Mouse (Mus musculus): ENCODE data around the gene Tmub2. TPM values are rescaled to one million over a fixed set of nuclear protein-coding genes. Genes with fewer than 3 reads are reported as not detected.

The Tmub2 gene
- polyA plus RNA-seq, 1 experiment from 2014 or later, result 49.8 TPM

GRCm38 (mm10) chr11:102320686-102321005 is 35.9 kb downstream of the Tmub2 start:
- H3K9me3 ChIP-seq (ENCODE audit: control insufficient read depth, low read length), result no peaks in the 10 kb centered on the region
- 17% methylated on average over 10 of the region's 10 CpGs for WGBS
- H3K27ac ChIP-seq (replicated peaks; ENCODE audit: low read depth, low read length), result peak overlapping the region; percentile 98
- H3K27me3 ChIP-seq (replicated peaks; ENCODE audit: control insufficient read depth, insufficient read depth, low read length), result no peaks in the 10 kb centered on the region
- peak overlapping the region; percentile 86 for H3K4me3 ChIP-seq (ENCODE audit: low read depth, low read length)
- ATAC-seq (ENCODE audit: low read depth) (no peak), DNase-seq (ENCODE audit: low spot score) (peak; percentile 86)
- peak overlapping the region; percentile 100 for H3K9ac ChIP-seq (ENCODE audit: low read depth, low read length)
- peak overlapping the region; percentile 64 for H3K4me2 ChIP-seq (ENCODE audit: low read depth, low read length)
- peaks cover 7% of the 10 kb centered on the region for H3K4me1 ChIP-seq (ENCODE audit: control insufficient read depth, insufficient read depth, low read length)
- H3K36me3 ChIP-seq (ENCODE audit: control insufficient read depth, insufficient read depth, low read length), result peaks cover 3% of the 10 kb centered on the region; the same call in 1 of the 2 replicates

GRCm38 (mm10) chr11:102321931-102322330 is 37.2 kb downstream of the Tmub2 start:
- no peaks in the 10 kb centered on the region for H3K36me3 ChIP-seq (ENCODE audit: control insufficient read depth, insufficient read depth, low read length)
- ATAC-seq (ENCODE audit: low read depth) (no peak), DNase-seq (ENCODE audit: low spot score) (no peak)
- no peak overlapping the region for H3K4me2 ChIP-seq (ENCODE audit: low read depth, low read length)
- H3K9ac ChIP-seq (ENCODE audit: low read depth, low read length), result no peak overlapping the region
- no peaks in the 10 kb centered on the region for H3K27me3 ChIP-seq (replicated peaks; ENCODE audit: control insufficient read depth, insufficient read depth, low read length)
- H3K9me3 ChIP-seq (ENCODE audit: control insufficient read depth, low read length), result no peaks in the 10 kb centered on the region
- no peak overlapping the region for H3K27ac ChIP-seq (replicated peaks; ENCODE audit: low read depth, low read length)
- 0 out of 2 replicates have a peak, but pooled peaks cover 3% of the 10 kb centered on the region for H3K4me1 ChIP-seq (ENCODE audit: control insufficient read depth, insufficient read depth, low read length)
- 77% methylated on average over 6 of the region's 6 CpGs for WGBS
- no peak overlapping the region for H3K4me3 ChIP-seq (ENCODE audit: low read depth, low read length)

GRCm38 (mm10) chr11:102323516-102323915 is 38.8 kb downstream of the Tmub2 start:
- ATAC-seq (ENCODE audit: low read depth), result no peak
- Histone ChIP-seq H3K27me3 (replicated peaks; ENCODE audit: control insufficient read depth, insufficient read depth, low read length) (no peaks in the 10 kb centered on the region), H3K4me2 (ENCODE audit: low read depth, low read length) (no peak overlapping the region), H3K4me1 (ENCODE audit: control insufficient read depth, insufficient read depth, low read length) (0 out of 2 replicates have a peak, but pooled peaks cover 3% of the 10 kb centered on the region), H3K9me3 (ENCODE audit: control insufficient read depth, low read length) (no peaks in the 10 kb centered on the region), H3K4me3 (ENCODE audit: low read depth, low read length) (no peak overlapping the region), H3K36me3 (ENCODE audit: control insufficient read depth, insufficient read depth, low read length) (no peaks in the 10 kb centered on the region), H3K9ac (ENCODE audit: low read depth, low read length) (no peak overlapping the region), H3K27ac (replicated peaks; ENCODE audit: low read depth, low read length) (no peak overlapping the region)
- WGBS, result 79% methylated on average over 1 of the region's 1 CpGs
- DNase-seq (ENCODE audit: low spot score), result no peak

- WGBS, result 59% methylated on average over 5 of the region's 5 CpGs
- H3K4me3 ChIP-seq (ENCODE audit: low read depth, low read length), result no peak overlapping the region
- H3K4me1 ChIP-seq (ENCODE audit: control insufficient read depth, insufficient read depth, low read length), result no peaks in the 10 kb centered on the region
- no peak overlapping the region for H3K27ac ChIP-seq (replicated peaks; ENCODE audit: low read depth, low read length)
- DNase-seq (ENCODE audit: low spot score) (no peak), ATAC-seq (ENCODE audit: low read depth) (no peak)
- H3K36me3 ChIP-seq (ENCODE audit: control insufficient read depth, insufficient read depth, low read length), result no peaks in the 10 kb centered on the region
- no peaks in the 10 kb centered on the region for H3K9me3 ChIP-seq (ENCODE audit: control insufficient read depth, low read length)
- no peak overlapping the region for H3K9ac ChIP-seq (ENCODE audit: low read depth, low read length)
- H3K4me2 ChIP-seq (ENCODE audit: low read depth, low read length), result no peak overlapping the region
- no peaks in the 10 kb centered on the region for H3K27me3 ChIP-seq (replicated peaks; ENCODE audit: control insufficient read depth, insufficient read depth, low read length)
Observed at GRCm38 (mm10) chr11:102327250-102327649, 42.5 kb downstream of the Tmub2 start.

GRCm38 (mm10) chr11:102327839-102328238 is 43.1 kb downstream of the Tmub2 start:
- no peak overlapping the region for H3K9ac ChIP-seq (ENCODE audit: low read depth, low read length)
- H3K4me1 ChIP-seq (ENCODE audit: control insufficient read depth, insufficient read depth, low read length), result no peaks in the 10 kb centered on the region
- ATAC-seq (ENCODE audit: low read depth) (no peak), DNase-seq (ENCODE audit: low spot score) (no peak)
- 86% methylated on average over 7 of the region's 7 CpGs for WGBS
- H3K4me2 ChIP-seq (ENCODE audit: low read depth, low read length), result no peak overlapping the region
- no peaks in the 10 kb centered on the region for H3K36me3 ChIP-seq (ENCODE audit: control insufficient read depth, insufficient read depth, low read length)
- no peaks in the 10 kb centered on the region for H3K27me3 ChIP-seq (replicated peaks; ENCODE audit: control insufficient read depth, insufficient read depth, low read length)
- H3K9me3 ChIP-seq (ENCODE audit: control insufficient read depth, low read length), result no peaks in the 10 kb centered on the region
- no peak overlapping the region for H3K4me3 ChIP-seq (ENCODE audit: low read depth, low read length)
- no peak overlapping the region for H3K27ac ChIP-seq (replicated peaks; ENCODE audit: low read depth, low read length)

- Histone ChIP-seq H3K4me1 (ENCODE audit: control insufficient read depth, insufficient read depth, low read length) (no peaks in the 10 kb centered on the region), H3K9me3 (ENCODE audit: control insufficient read depth, low read length) (no peaks in the 10 kb centered on the region), H3K4me2 (ENCODE audit: low read depth, low read length) (no peak overlapping the region), H3K27me3 (replicated peaks; ENCODE audit: control insufficient read depth, insufficient read depth, low read length) (no peaks in the 10 kb centered on the region), H3K4me3 (ENCODE audit: low read depth, low read length) (no peak overlapping the region), H3K27ac (replicated peaks; ENCODE audit: low read depth, low read length) (no peak overlapping the region), H3K36me3 (ENCODE audit: control insufficient read depth, insufficient read depth, low read length) (no peaks in the 10 kb centered on the region), H3K9ac (ENCODE audit: low read depth, low read length) (no peak overlapping the region)
- no peak for ATAC-seq (ENCODE audit: low read depth)
- no peak for DNase-seq (ENCODE audit: low spot score)
Observed at GRCm38 (mm10) chr11:102329518-102329917, 44.8 kb downstream of the Tmub2 start.

GRCm38 (mm10) chr11:102330039-102330438 is 45.3 kb downstream of the Tmub2 start:
- H3K36me3 ChIP-seq (ENCODE audit: control insufficient read depth, insufficient read depth, low read length), result no peaks in the 10 kb centered on the region
- H3K27ac ChIP-seq (replicated peaks; ENCODE audit: low read depth, low read length), result no peak overlapping the region
- no peaks in the 10 kb centered on the region for H3K27me3 ChIP-seq (replicated peaks; ENCODE audit: control insufficient read depth, insufficient read depth, low read length)
- H3K9me3 ChIP-seq (ENCODE audit: control insufficient read depth, low read length), result no peaks in the 10 kb centered on the region
- DNase-seq (ENCODE audit: low spot score) (no peak), ATAC-seq (ENCODE audit: low read depth) (no peak)
- WGBS, result 70% methylated on average over 3 of the region's 3 CpGs
- H3K4me3 ChIP-seq (ENCODE audit: low read depth, low read length), result no peak overlapping the region
- no peaks in the 10 kb centered on the region for H3K4me1 ChIP-seq (ENCODE audit: control insufficient read depth, insufficient read depth, low read length)
- H3K9ac ChIP-seq (ENCODE audit: low read depth, low read length), result no peak overlapping the region
- no peak overlapping the region for H3K4me2 ChIP-seq (ENCODE audit: low read depth, low read length)

GRCm38 (mm10) chr11:102331806-102332205 is 47.1 kb downstream of the Tmub2 start:
- Histone ChIP-seq H3K9me3 (ENCODE audit: control insufficient read depth, low read length) (no peaks in the 10 kb centered on the region), H3K27me3 (replicated peaks; ENCODE audit: control insufficient read depth, insufficient read depth, low read length) (no peaks in the 10 kb centered on the region), H3K27ac (replicated peaks; ENCODE audit: low read depth, low read length) (no peak overlapping the region), H3K4me1 (ENCODE audit: control insufficient read depth, insufficient read depth, low read length) (no peaks in the 10 kb centered on the region), H3K4me2 (ENCODE audit: low read depth, low read length) (no peak overlapping the region), H3K36me3 (ENCODE audit: control insufficient read depth, insufficient read depth, low read length) (no peaks in the 10 kb centered on the region), H3K4me3 (ENCODE audit: low read depth, low read length) (no peak overlapping the region), H3K9ac (ENCODE audit: low read depth, low read length) (no peak overlapping the region)
- 47% methylated on average over 4 of the region's 4 CpGs for WGBS
- ATAC-seq (ENCODE audit: low read depth) (no peak), DNase-seq (ENCODE audit: low spot score) (no peak)

GRCm38 (mm10) chr11:102333061-102333460 is 48.3 kb downstream of the Tmub2 start:
- no peak overlapping the region for H3K27ac ChIP-seq (replicated peaks; ENCODE audit: low read depth, low read length)
- no peaks in the 10 kb centered on the region for H3K27me3 ChIP-seq (replicated peaks; ENCODE audit: control insufficient read depth, insufficient read depth, low read length)
- H3K9me3 ChIP-seq (ENCODE audit: control insufficient read depth, low read length), result no peaks in the 10 kb centered on the region
- ATAC-seq (ENCODE audit: low read depth) (no peak), DNase-seq (ENCODE audit: low spot score) (no peak)
- H3K4me1 ChIP-seq (ENCODE audit: control insufficient read depth, insufficient read depth, low read length), result no peaks in the 10 kb centered on the region
- no peak overlapping the region for H3K4me3 ChIP-seq (ENCODE audit: low read depth, low read length)
- H3K4me2 ChIP-seq (ENCODE audit: low read depth, low read length), result no peak overlapping the region
- H3K9ac ChIP-seq (ENCODE audit: low read depth, low read length), result no peak overlapping the region
- H3K36me3 ChIP-seq (ENCODE audit: control insufficient read depth, insufficient read depth, low read length), result no peaks in the 10 kb centered on the region
